Mouse (Mus musculus): ENCODE measurements around the gene Pacrg.

The Pacrg gene

DNA sequence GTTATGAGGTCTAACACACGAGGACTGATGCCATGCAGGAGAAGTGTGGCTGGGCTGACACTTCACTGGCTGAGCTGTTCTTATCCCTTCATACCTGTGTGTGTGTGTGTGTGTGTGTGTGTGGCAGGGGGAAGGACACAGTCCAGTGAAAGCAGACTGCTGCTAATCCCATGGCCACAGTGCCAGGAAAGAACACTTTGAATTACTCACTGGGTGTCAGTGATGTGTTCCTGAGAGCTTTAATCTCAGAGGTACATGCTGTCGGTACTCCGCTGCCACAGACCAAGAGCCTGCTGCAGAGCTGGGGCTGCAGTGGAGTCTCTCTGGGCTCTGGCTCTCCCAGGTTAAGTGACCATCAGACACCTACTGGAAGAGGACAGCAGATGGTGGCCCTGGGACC, 290.3 kb downstream of the Pacrg start:
- DNase-seq (ENCODE audit: low read depth) = no peak

GRCm38 (mm10) chr17:10548969-10549368, 291.1 kb downstream of the Pacrg start:
- no peak for DNase-seq (ENCODE audit: low read depth)

DNA sequence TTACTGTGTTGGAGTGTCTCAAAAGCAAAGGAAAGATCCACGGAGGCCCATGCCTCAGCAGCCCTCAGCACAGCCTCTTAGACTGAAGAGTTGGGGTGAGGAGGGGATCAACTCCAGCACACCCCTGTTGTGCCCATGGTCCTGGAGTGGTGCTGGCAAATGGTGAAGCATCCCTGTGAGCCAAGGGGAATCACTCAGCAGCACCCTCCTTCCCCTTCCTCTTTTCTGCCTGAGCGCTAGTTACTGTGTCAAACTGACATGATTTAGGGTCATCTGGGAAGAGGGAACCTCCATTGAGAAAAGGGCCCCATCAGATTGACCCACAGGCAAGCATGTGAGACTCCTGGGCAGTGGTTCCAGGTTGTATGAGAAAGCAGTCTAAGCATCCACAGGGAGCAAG, 299.3 kb downstream of the Pacrg start:
- no peak for DNase-seq (ENCODE audit: low read depth)

DNA sequence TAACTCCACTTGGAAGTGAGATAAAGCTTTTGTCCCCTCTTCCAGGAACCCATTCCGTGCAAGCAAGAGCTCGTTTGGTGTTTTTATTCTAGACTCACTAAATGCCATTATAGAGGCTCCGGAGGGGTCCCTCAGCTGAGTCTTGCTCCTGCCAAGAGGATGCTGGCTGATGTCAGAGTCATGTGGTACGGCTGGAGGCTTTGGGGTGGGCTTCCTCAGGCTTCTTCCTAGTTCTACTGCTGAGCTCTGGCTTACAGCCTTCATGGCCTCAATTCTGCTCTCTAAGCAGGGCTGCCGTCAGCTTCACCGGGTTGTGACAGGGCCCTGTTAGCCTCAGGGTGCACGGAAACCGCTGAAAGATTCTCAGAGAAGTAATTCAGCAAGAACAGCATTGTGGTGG, 305.9 kb downstream of the Pacrg start:
- DNase-seq (ENCODE audit: low read depth) = no peak

DNA sequence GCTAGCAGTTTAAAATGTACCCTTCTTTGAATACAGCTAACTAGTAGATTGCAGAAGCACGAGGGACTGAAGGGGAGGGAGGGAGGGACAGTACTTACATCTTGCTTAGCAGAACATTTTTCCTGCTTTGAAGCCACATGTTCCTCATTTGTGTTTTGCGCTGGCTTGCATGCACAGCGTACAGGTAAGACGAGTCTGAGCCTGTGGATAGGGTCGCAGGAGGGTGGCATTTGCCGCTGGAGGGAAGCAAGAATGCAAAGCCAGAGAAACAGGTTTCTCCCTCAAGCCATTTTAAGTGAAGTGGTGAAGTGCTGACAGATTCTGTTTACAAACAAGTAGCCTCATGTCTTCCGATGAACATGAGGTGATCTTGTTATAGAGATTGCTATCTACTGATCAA, 306.6 kb downstream of the Pacrg start:
- DNase-seq (ENCODE audit: low read depth) = no peak

GRCm38 (mm10) chr17:10531024-10531423, 309.1 kb downstream of the Pacrg start:
- no peak for DNase-seq (ENCODE audit: low read depth)

- no peak for DNase-seq (ENCODE audit: low read depth)
Measured at GRCm38 (mm10) chr17:10529329-10529955, 310.7 kb downstream of the Pacrg start.

GRCm38 (mm10) chr17:10521282-10521681, 318.8 kb downstream of the Pacrg start:
- no peak for DNase-seq (ENCODE audit: low read depth)

DNA sequence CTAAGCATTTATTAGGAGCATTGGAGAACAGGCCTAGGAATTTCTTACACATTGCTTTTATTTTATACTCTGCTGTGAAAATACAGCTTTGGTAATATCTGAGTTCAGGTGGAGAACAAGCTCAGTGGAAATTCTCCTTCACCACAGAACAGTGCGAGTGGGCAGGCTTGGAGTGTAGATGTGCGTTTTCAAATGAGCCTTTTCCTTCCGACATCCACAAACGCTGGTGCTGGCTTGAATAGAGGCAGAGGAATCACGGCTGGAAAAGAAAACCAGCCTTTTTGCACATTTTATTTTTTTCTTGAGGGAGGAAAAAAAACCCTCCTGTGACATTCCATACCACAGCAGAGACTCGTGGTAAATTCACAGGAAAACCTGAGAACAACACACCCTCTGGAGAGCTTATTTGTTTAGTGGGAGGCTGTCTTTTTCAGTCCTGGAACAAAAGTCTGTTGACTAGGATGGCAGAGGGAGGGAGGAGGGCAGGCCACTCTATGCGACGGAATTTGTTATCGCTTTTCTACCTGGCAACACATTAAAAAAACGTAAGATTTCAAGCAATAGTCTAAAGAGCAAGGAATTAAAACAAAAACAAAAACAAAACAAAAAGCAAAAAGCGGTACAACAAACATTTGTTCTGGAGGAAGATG, 320.5 kb downstream of the Pacrg start:
- DNase-seq (ENCODE audit: low read depth) = no peak

DNA sequence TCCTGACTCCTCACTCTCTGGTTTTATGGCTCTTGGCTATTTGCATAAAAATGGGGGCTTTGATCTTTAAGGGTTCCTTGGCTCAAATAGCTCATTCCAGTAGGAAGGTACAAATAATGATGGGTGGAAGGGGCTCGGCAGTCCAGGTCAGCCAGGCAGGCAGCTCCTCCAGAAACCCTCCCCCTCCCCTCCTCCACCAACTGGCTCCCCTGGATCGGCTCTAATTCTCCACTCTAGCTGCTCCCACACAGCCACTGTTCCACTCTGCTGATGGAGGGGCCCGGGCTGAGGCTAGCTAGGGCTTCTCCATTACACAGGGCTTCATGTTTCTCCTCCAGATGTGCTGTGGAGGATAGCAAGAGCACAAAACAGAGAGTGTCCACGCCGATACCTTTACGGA, 325.3 kb downstream of the Pacrg start:
- DNase-seq (ENCODE audit: low read depth) = no peak

DNA sequence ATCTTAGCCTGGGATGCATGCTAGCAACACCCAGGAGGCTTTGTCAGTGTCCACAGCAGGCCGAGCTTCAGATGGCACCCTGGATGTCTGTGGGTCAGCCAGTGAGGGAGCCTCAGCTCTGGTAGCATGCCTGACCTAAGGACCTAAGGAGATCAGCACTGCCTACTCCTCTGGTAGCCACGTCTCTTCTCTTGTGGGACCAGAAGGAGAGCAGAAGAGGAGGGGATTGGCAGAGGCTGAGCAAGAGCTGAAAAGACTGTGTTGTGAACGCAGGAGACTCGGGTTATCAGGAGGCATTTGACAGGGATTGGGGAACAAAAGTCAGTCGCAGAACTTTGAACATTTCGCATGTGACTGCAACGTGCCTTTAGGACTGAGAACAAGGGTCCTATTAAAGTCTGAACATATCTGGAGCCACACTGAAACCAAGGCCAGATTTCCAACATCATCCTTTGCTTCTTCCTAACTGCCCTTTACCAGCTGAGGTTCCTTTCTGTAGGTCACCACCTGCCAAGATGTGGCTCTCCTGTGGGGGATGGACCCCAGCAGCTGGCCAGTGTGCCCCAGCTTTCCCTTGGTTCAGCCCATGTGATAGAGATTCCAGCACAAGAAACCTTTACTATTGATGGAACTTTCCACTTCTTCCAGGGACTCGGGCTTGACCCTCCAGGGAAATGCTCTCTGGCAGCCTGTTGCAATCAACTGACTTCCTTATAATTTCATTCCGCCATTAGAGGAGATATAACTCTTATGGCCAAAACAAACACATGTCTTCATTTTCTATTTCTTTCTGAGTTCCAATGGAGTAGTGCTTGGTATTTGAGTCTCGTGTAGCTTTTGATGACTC, 329.0 kb downstream of the Pacrg start:
- no peak for DNase-seq (ENCODE audit: low read depth)

DNA sequence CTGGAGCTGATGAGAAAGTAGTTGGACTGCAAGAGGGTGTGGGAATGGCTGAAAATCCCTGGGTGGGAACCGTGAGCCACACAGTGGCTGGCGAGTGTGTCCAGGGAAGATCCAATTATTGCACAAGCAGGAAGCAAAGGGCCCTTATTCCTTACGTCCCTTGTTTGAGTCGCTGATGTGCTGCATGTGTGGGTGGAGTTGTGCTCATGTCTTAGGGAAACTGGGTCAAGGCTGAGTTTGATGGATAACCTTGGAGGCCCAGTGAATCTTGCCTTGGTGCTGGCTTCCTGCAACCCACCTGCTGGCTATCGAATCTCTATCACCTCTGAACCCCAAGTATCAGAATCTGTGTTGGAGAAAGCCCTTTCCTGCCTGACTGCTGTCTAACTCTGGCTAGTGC, 329.6 kb downstream of the Pacrg start:
- no peak for DNase-seq (ENCODE audit: low read depth)

- no peak for DNase-seq (ENCODE audit: low read depth)
Measured at GRCm38 (mm10) chr17:10508088-10508487, 332.0 kb downstream of the Pacrg start.

- DNase-seq (ENCODE audit: low read depth) = no peak
Measured at GRCm38 (mm10) chr17:10507466-10507865, 332.6 kb downstream of the Pacrg start.

DNA sequence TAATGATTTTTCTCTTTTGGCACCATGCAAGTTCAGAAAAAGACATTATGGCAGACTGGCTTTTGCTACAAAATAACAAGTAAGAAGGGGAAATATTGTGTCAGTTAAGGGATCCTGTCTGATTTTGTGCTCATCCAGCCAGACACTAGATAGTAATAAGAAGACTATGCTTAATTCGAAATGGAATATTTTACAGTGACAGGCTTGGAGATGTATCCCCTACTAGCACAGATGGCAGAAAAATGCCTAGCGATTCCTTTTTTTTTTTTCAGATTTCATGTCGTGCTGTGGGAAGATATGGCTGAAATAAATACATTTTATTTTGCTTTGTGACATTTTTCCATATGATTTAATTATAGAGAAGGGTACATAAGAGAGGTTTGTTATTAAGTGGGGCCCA, 333.2 kb downstream of the Pacrg start:
- DNase-seq (ENCODE audit: low read depth) = no peak

DNA sequence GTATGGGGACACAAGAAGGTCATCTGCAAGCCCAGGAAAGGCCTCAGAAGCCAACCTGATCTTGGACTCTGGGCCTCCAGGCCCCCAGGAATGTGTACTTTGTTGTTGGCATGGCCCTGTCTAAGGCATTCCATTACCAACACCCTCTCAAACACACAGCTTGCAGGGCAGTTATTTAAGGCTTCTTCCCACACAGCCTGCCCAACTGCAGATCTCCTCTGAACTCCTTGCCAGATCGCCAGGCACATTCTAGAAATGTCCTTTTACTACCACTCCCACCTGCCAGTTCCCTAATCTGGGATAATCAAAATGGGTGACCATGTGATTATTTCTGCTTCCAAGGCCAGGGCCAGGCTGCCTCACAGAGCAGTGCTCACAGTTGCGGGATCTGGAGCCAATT, 338.7 kb downstream of the Pacrg start:
- no peak for DNase-seq (ENCODE audit: low read depth)

GRCm38 (mm10) chr17:10500795-10501432, 339.2 kb downstream of the Pacrg start:
- DNase-seq (ENCODE audit: low read depth) = no peak

DNA sequence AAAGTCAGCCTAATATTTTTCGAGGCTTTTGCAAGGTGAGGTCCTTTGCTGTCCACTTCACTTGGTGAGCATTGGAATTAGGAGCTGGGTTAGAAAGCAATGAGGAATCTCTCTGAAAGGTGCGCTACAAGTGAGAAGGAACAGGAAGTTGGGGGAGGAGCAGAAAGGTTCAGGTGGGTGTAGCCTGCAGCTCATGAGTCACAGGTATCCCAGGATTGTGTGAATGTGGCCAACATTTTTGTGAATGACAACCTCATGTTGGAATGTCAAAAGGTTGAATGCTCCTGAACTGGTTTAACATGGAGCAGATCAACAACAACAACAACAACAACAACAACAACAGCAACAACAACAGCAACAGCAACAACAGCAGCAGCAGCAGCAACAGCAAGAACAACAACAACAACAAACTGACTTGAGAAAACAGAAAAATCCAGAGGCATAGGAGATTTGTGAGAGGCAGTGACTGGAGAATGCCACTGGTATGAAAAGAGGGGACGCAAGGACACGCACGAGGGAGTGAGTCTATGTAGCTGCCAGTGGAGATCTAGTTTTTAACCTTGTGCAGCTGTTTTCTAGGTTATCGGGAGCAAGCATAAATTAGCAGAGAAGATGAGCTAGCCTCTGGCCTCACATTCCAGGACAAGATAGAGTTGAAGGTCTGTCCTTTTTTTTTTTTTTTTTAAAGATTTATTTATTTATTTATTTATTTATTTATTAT, 341.0 kb downstream of the Pacrg start:
- no peak for DNase-seq (ENCODE audit: low read depth)

GRCm38 (mm10) chr17:10497781-10498420, 342.2 kb downstream of the Pacrg start:
- no peak for DNase-seq (ENCODE audit: low read depth)

DNA sequence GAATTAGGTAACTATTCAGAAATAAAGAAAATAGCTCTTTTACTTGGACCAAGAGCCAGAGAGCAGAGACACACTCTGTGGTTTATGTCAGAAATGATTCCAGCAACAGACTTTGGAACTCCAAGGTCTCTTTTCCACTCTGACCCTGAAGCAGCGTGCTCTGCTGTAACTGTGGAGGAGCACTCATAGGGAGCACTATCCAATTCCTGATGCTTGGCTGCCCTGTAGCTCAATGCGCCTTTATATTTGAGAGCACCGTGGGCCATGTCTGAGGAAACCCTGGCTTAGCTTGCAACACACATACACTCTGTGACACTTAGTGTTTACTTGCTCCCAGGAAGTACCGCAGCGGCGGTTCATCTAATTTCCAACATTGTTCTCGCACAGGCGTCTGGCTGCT, 344.0 kb downstream of the Pacrg start:
- no peak for DNase-seq (ENCODE audit: low read depth)

DNA sequence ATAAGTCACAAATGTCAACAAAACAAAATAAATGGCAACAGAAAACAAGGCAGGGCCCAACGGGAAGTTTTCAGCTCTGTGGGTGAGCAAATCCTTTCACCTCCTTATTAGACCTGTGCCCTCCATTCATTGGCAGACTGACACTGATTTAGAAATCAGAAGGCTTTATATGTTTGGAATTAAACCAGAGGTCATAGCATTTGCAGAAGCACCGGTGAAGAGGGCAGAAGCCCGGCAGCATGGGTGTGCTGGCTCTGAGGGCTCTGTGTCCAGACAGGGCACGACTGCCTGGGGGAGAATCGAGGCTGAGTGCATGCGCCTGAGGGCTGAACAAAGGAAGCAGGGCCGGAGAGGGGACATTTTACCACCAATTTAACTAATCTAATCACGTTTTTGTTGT, 344.5 kb downstream of the Pacrg start:
- no peak for DNase-seq (ENCODE audit: low read depth)

- no peak for DNase-seq (ENCODE audit: low read depth)
Measured at GRCm38 (mm10) chr17:10493124-10493523, 347.0 kb downstream of the Pacrg start.

All from fibroblast of lung, adult 2 months (primary cell).